Mouse (Mus musculus) subcutaneous adipose tissue, adult 2 months (tissue): ENCODE measurements around the gene Mast2. TPM values are rescaled to one million over a fixed set of nuclear protein-coding genes. Genes with fewer than 3 reads are reported as not detected.

ENCODE experiments used
- polyA plus RNA-seq: library from polyadenylated mRNA; depleted of rRNA; stranded (reverse); fragments of >200 nt; gene quantifications from 2 replicates; pipeline ENCODE4 v1.2.3, GENCODE M21; 2012; ENCODE audit warnings: low replicate concordance; rRNA removed

Gene Mast2
- 46.6 and 72.9 TPM in 2 replicates for polyA plus RNA-seq

DNA sequence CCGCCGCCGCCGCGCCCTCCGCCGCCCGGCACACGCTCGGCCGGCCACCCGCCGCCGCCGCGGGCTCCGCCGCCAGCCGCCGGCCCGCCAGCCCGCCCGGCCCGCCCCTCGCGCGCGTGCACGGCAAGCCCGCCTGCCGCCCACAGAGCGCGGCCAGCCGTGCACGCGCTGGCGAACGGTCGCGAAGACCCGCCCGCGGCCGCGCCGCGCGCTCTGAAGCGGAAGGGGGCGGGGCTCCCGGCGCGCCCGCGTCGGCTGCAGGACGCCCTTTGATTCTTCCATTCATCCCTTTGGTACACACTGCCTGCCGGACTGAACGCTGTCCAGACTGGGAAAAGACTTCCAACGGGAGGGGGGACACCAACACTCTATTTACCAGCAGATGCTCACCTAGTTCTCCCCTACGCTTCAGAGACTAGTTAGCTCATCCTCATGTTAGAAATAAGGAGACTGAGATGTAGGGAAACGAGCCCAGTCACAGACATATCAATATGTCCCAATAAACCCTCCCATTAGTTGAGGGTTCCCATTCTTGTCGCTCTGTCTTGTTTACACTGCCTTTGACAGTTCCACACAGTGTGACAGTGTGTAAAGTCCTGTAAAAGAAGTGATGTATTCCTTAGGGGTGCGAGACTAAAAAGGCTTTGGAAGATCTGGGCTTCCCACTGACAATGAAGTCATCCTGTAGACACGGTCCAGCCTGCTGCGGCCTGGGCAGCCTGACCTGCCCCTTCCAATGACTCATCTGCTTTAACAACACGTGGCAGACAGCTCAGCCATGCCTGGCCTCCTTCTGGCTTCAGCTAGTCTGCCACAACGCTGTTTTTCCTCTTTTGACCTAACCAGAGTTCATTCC lies at the start of gene Mast2:
Gene Mast2, minus strand, starts transcription at position 58 of the 856 bp plus-strand sequence.

DNA sequence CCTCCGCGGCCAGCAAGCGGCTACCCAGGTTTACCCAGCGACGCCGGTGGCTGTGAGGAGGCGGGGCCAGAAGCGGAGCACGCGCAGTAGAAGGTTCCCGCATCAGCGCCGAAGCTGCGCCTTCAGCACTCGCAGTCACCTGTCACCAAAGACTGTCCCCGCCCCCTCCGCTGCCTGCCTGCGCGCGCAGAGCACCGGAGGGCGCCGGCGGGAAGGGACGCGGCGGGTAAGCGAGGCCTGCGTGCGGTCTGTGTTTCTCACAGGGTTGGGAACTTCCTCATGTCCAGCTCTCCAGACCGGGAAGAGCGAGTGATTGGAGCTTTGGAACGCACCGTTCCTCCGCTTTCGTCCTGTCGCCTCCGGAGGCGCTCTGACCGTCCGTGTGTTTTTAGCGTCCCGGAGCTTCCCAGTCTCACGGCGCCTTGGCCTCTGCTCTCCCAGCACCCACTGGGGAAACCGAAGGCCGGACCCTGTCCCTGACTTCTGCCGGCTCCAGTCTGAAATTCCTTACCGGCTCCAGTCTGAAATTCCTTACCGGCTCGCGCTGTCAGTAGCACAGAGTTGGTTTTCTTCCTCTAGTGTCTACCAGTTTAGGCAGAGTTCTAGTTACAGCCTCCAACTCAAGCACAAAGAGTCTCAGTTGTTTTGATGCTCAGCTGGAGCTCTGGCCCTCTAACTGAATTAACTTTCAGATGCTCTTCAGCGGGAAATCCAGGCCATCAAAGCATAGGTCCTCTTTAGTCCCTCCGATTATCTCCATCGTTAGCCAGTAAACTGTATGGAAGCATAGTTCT lies 43.6 kb upstream of the Mast2 start, which contains the start of gene Ipp:
Gene Ipp, plus strand, starts transcription at position 125 of the 794 bp plus-strand sequence.

Other genes with a start within 250 kb of the Mast2 start
- gene Pik3r3, start 242.6 kb downstream of the Mast2 start, polyA plus RNA-seq, result 15.4 and 31.2 TPM in 2 replicates
- 3.8 and 4.1 TPM in 2 replicates for gene Ipp, start 43.4 kb upstream of the Mast2 start, polyA plus RNA-seq
- 7.0 and 8.5 TPM in 2 replicates for gene Tmem69, start 91.8 kb upstream of the Mast2 start, polyA plus RNA-seq
- 51.2 and 60.9 TPM in 2 replicates for gene Gpbp1l1, start 93.5 kb upstream of the Mast2 start, polyA plus RNA-seq
- gene Ccdc17, start 132.5 kb upstream of the Mast2 start, polyA plus RNA-seq, result 8.5 and 14.9 TPM in 2 replicates
- gene Nasp, start 163.8 kb upstream of the Mast2 start, polyA plus RNA-seq, result 1.8 and 7.7 TPM in 2 replicates
- 756 and 760 TPM in 2 replicates for gene Akr1a1, start 187.5 kb upstream of the Mast2 start, polyA plus RNA-seq
- 206 and 234 TPM in 2 replicates for gene Prdx1, start 221.4 kb upstream of the Mast2 start, polyA plus RNA-seq
- 23.9 and 35.4 TPM in 2 replicates for gene Mmachc, start 244.2 kb upstream of the Mast2 start, polyA plus RNA-seq
- 21.5 and 47.7 TPM in 2 replicates for gene Ccdc163, start 244.3 kb upstream of the Mast2 start, polyA plus RNA-seq